Mouse (Mus musculus) heart, adult 8-10 months (tissue): ENCODE data around the gene Zfp422. TPM values are rescaled to one million over a fixed set of nuclear protein-coding genes. Genes with fewer than 3 reads are reported as not detected.

Source experiments
- microRNA-seq: library from miRNA; unstranded; fragments of <30 nt; microRNA quantifications from one replicate; pipeline ENCODE4 v1.2.0, GENCODE M21; 2022
- total RNA-seq, 4 experiments: library from RNA; stranded (reverse); gene quantifications; 2 replicates each; pipeline ENCODE4 v1.2.4; 2022

The Zfp422 gene
- total RNA-seq, 4 experiments from 2014 or later = 13.6 to 15.5 (median 14.8) TPM

Small RNAs within 50 kb of the gene (microRNA-seq; reads per million reads assigned to microRNA genes)
- not detected for gene Mir7043

Other genes with a start within 250 kb of the Zfp422 start
- 10 to 100 TPM; 10.2 to 18.7 (median 14.2) TPM for gene Alox5, start 167.8 kb downstream of the Zfp422 start, total RNA-seq
- not detected for gene Olfr211, start 139.9 kb downstream of the Zfp422 start, total RNA-seq
- gene Olfr212, start 122.5 kb downstream of the Zfp422 start, total RNA-seq = not detected
- not detected for gene Olfr213, start 90.5 kb downstream of the Zfp422 start, total RNA-seq
- 1 to 10 TPM; 1.4 to 2.0 (median 1.8) TPM for gene Gm5580, start 77.9 kb downstream of the Zfp422 start, total RNA-seq
- not detected for gene Olfr214, start 74.8 kb downstream of the Zfp422 start, total RNA-seq
- not detected for gene Olfr215, start 44.8 kb downstream of the Zfp422 start, total RNA-seq
- 10 to 100 TPM; 32.2 to 58.5 (median 41.2) TPM for gene Depp1, start 21.6 kb upstream of the Zfp422 start, total RNA-seq
- 1 to 10 TPM; 3.7 to 7.0 (median 5.1) TPM for gene Rassf4, start 45.0 kb upstream of the Zfp422 start, total RNA-seq
- gene Tmem72, start 87.9 kb upstream of the Zfp422 start, total RNA-seq = under 1 TPM in 3 of 4 experiments, not detected in 1; 0.03 TPM